Mouse (Mus musculus) G1E (cell line): ENCODE measurements at regions not wholly inside any gene's neighbourhood (a gene's known extent, or its start where the extent isn't known, plus 50 kb on each side); places are given as distances from the start of the nearest gene placed in this dataset.

ENCODE experiments used
- CTCF ChIP-seq: IDR thresholded peaks from 2 replicates; pipeline ENCODE4 v1.5.1; 2012; ENCODE audit warnings: low read depth, low read length, inconsistent platforms, mixed read lengths
- GATA2 ChIP-seq: IDR thresholded peaks from 2 replicates; pipeline ENCODE4 v1.6.1; 2012; ENCODE audit warnings: low read depth, low read length, inconsistent platforms, borderline replicate concordance
- POLR2AphosphoS5 ChIP-seq: IDR thresholded peaks from 2 replicates; pipeline ENCODE4 v1.6.1; 2012; ENCODE audit warnings: low read depth, low read length, inconsistent platforms; ENCODE audit not compliant: insufficient replicate concordance
- TAL1 ChIP-seq: conservative IDR thresholded peaks from 2 replicates; pipeline ENCODE4 v1.6.1; 2012; ENCODE audit warnings: low read depth, low read length, inconsistent platforms, mixed read lengths

DNA sequence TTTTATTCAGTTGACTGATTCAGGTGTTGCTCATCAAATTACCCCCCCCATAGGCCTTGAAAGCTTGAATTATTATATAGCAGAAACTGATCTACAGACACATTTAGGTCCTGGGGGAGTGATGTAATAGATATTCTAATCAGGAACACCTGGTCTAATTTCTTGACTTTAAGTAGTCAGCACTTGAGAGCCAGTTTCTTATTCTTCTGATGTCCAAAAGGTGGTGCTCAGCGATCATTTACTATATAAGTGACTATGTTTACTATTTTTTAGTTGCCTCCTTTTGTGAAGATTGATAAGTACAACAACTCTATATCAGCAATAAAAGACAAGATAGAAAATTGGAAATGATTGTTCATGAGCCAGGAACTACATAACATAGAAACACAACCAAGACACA, 166.0 kb downstream of the Calcrl start:
- TF ChIP-seq CTCF = no peak
- TF ChIP-seq GATA2 = no peak
- no peak for TF ChIP-seq TAL1
- no peak for TF ChIP-seq POLR2AphosphoS5
